Mouse (Mus musculus) stomach, embryonic 15.5 days (tissue): ENCODE results near the gene Atg14. TPM values are rescaled to one million over a fixed set of nuclear protein-coding genes. Genes with fewer than 3 reads are reported as not detected.

Experiments
- ATAC-seq: fragments of 200-750 bp; cut with Nextera tagmentation; 2 replicates; pipeline ENCODE4 v1.8.0; 2017; ENCODE audit warnings: low read depth, moderate number of reproducible peaks, moderate TSS enrichment; ENCODE audit not compliant: insufficient read depth, low FRiP score
- H3K27ac ChIP-seq: fragments of 300-500 bp; sonication (generic); 2 replicates; pipeline ENCODE4 v1.5.1; 2015; ENCODE audit warnings: mild to moderate bottlenecking, inconsistent platforms
- H3K27me3 ChIP-seq: fragments of 300-500 bp; sonication (generic); replicated peaks from 2 replicates; pipeline ENCODE4 v1.6.1; 2015; ENCODE audit warnings: inconsistent platforms
- H3K36me3 ChIP-seq: fragments of 300-500 bp; sonication (generic); 2 replicates; pipeline ENCODE4 v1.6.1; 2015; ENCODE audit warnings: inconsistent platforms
- H3K4me1 ChIP-seq: fragments of 300-500 bp; sonication (generic); 2 replicates; pipeline ENCODE4 v1.6.1; 2015; ENCODE audit warnings: inconsistent platforms
- H3K4me2 ChIP-seq: fragments of 300-500 bp; sonication (generic); 2 replicates; pipeline ENCODE4 v1.6.1; 2015; ENCODE audit warnings: mild to moderate bottlenecking, inconsistent platforms
- H3K4me3 ChIP-seq: fragments of 300-500 bp; sonication (generic); replicated peaks from 2 replicates; pipeline ENCODE4 v1.5.1; 2015; ENCODE audit warnings: inconsistent platforms
- H3K9ac ChIP-seq: fragments of 300-500 bp; sonication (generic); 2 replicates; pipeline ENCODE4 v1.6.1; 2015; ENCODE audit warnings: inconsistent platforms
- H3K9me3 ChIP-seq: fragments of 300-500 bp; sonication (generic); 2 replicates; pipeline ENCODE4 v1.6.1; 2016; ENCODE audit warnings: inconsistent platforms
- WGBS: fragments of 180-500 bp; shearing (Covaris S2); methylation state at CpG from one replicate; pipeline ENCODE4 v1.1.7; 2015; 5-methylcytosine and 5-hydroxymethylcytosine counted together
- polyA plus RNA-seq: library from polyadenylated mRNA; unstranded; fragments of >200 nt; fragmentation: Nextera tagmentation; extraction: Ambion mirVana; gene quantifications from 2 replicates; pipeline ENCODE4 v1.2.1, GENCODE M21; 2015

Gene Atg14
- polyA plus RNA-seq, 1 experiment from 2014 or later: 11.9 TPM

GRCm38 (mm10) chr14:47574721-47575120 is 4.3 kb upstream of the Atg14 start:
- H3K36me3 ChIP-seq: no peaks in the 10 kb centered on the region
- no peak overlapping the region for H3K4me3 ChIP-seq
- H3K27me3 ChIP-seq: no peaks in the 10 kb centered on the region
- H3K4me1 ChIP-seq: no peaks in the 10 kb centered on the region
- no peak for ATAC-seq
- 71% methylated on average over 11 of the region's 11 CpGs for WGBS
- H3K9ac ChIP-seq: no peak overlapping the region
- no peak overlapping the region for H3K4me2 ChIP-seq
- no peaks in the 10 kb centered on the region for H3K9me3 ChIP-seq
- no peak overlapping the region for H3K27ac ChIP-seq

- H3K9me3 ChIP-seq: no peaks in the 10 kb centered on the region
- H3K9ac ChIP-seq: no peak overlapping the region
- no peaks in the 10 kb centered on the region for H3K27me3 ChIP-seq
- no peak for ATAC-seq
- no peaks in the 10 kb centered on the region for H3K36me3 ChIP-seq
- H3K4me3 ChIP-seq: no peak overlapping the region
- no peaks in the 10 kb centered on the region for H3K4me1 ChIP-seq
- WGBS: 69% methylated on average over 4 of the region's 4 CpGs
- no peak overlapping the region for H3K4me2 ChIP-seq
- no peak overlapping the region for H3K27ac ChIP-seq
These were observed 2.3 kb upstream of the Atg14 start for GRCm38 (mm10) chr14:47572707-47573106.

- Histone ChIP-seq H3K27ac (peak overlapping the region; percentile 26; the same call in 1 of the 2 replicates), H3K36me3 (no peaks in the 10 kb centered on the region), H3K27me3 (no peaks in the 10 kb centered on the region), H3K4me2 (peak overlapping the region; percentile 89), H3K4me1 (no peaks in the 10 kb centered on the region), H3K9me3 (no peaks in the 10 kb centered on the region), H3K9ac (peak overlapping the region; percentile 82), H3K4me3 (peak overlapping the region; percentile 92)
- under 1% methylated on average over 46 of the region's 46 CpGs for WGBS
- ATAC-seq: peak; percentile 99
These were observed 2.3 kb downstream of the Atg14 start for GRCm38 (mm10) chr14:47567962-47568652.

DNA sequence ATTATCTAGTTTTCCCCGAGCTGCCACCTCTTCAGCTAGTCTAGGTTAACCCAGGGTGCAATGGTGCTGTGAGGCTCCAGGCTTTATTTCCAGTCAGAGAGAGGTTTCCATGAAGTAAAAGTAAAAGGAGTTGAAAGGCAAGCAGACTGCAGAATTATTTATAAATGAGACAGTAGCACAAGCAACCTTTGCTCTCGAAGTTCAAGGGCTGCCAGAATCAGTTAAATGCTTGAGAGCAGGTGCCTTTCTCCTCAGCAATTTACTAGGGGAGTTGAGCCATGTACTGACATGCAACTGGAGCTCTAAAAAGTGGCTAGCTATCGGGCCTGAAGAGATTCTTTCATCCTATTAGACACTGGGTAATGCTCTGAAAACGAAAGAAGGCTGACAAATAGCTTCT is 7.3 kb downstream of the Atg14 start:
- 84% methylated on average over 4 of the region's 4 CpGs for WGBS

DNA sequence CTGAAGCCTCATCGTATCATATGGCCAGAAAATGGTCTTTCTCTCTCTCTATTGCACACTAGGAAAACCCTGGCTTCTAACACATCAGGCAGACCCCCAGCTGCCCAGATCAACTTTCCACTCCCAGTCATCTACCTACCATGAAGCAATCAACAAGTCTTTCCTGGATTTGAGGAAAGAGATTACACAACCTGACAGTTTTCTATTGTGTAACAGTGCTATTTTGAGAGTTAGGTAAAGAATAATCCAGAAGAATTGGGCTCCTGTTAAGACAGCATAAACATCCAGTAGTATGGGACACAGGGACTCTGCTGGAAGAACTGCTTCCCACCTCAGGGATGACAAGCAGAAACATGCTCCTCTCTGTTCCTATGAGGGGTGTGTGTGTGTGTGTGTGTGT is 7.9 kb downstream of the Atg14 start:
- 93% methylated on average over 1 of the region's 1 CpGs for WGBS
- Histone ChIP-seq H3K27me3 (no peaks in the 10 kb centered on the region), H3K27ac (no peak overlapping the region), H3K36me3 (no peaks in the 10 kb centered on the region), H3K9ac (no peak overlapping the region), H3K4me2 (no peak overlapping the region), H3K4me3 (no peak overlapping the region), H3K4me1 (no peaks in the 10 kb centered on the region), H3K9me3 (no peaks in the 10 kb centered on the region)
- ATAC-seq: no peak

More for the DNA sequence above, 7.3 kb downstream of the Atg14 start:
- ATAC-seq: no peak
- H3K27me3 ChIP-seq: no peaks in the 10 kb centered on the region
- H3K4me1 ChIP-seq: no peaks in the 10 kb centered on the region
- H3K9ac ChIP-seq: no peak overlapping the region
- H3K4me3 ChIP-seq: no peak overlapping the region
- no peak overlapping the region for H3K27ac ChIP-seq
- no peaks in the 10 kb centered on the region for H3K36me3 ChIP-seq
- no peak overlapping the region for H3K4me2 ChIP-seq
- H3K9me3 ChIP-seq: no peaks in the 10 kb centered on the region

DNA sequence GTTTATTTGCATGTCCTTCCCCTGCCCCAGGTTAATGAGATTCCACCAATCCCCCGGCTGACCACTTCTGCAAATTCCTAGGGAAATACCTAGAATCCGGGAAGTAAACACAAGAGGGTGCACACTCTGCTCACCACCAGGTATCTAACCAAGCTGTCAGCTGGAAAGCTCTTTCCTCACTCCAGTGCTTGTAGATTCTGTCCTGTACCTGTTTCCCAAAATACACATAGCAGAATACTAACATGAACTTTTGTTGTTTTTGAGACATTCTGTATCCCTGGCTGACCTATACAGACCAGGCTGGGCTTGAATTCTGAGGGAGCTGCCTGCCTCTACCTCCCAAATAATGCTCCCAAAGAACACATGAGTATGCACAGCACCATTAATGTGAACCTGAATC is 9.7 kb downstream of the Atg14 start:
- H3K36me3 ChIP-seq: no peaks in the 10 kb centered on the region
- no peak overlapping the region for H3K27ac ChIP-seq
- no peak overlapping the region for H3K9ac ChIP-seq
- no peaks in the 10 kb centered on the region for H3K4me1 ChIP-seq
- ATAC-seq: no peak
- no peaks in the 10 kb centered on the region for H3K9me3 ChIP-seq
- H3K4me3 ChIP-seq: no peak overlapping the region
- H3K27me3 ChIP-seq: no peaks in the 10 kb centered on the region
- 64% methylated on average over 2 of the region's 2 CpGs for WGBS
- no peak overlapping the region for H3K4me2 ChIP-seq

DNA sequence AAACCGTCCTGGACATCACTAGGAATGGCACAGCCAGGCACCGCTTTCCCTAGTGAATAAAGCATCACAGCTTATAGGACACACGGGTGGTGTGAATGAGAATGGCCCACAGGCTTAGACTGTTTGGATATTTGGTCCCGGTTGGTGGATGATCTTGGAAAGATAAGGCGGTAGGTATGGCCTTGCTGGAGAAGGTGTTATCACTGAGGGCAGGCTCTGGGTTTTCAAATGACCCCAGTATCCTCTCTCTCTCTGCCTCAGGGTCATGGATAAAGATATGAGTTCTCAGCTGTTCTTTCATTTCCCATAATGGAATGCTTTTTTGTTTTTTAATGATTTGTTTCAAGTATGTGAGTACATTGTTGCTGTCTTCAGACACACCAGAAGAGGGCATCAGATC is 15.2 kb downstream of the Atg14 start:
- H3K4me3 ChIP-seq: no peak overlapping the region
- H3K4me1 ChIP-seq: no peaks in the 10 kb centered on the region
- H3K4me2 ChIP-seq: no peak overlapping the region
- no peak overlapping the region for H3K27ac ChIP-seq
- no peak overlapping the region for H3K9ac ChIP-seq
- 93% methylated on average over 5 of the region's 5 CpGs for WGBS
- no peaks in the 10 kb centered on the region for H3K27me3 ChIP-seq
- 0 out of 2 replicates have a peak, but pooled peaks cover 2% of the 10 kb centered on the region for H3K36me3 ChIP-seq
- H3K9me3 ChIP-seq: no peaks in the 10 kb centered on the region
- ATAC-seq: no peak

- Histone ChIP-seq H3K9me3 (no peaks in the 10 kb centered on the region), H3K36me3 (0 out of 2 replicates have a peak, but pooled peaks cover 2% of the 10 kb centered on the region), H3K4me1 (no peaks in the 10 kb centered on the region), H3K4me3 (no peak overlapping the region), H3K27me3 (no peaks in the 10 kb centered on the region), H3K27ac (no peak overlapping the region), H3K4me2 (no peak overlapping the region), H3K9ac (no peak overlapping the region)
- WGBS: 83% methylated on average over 4 of the region's 4 CpGs
- ATAC-seq: no peak
These were observed 16.2 kb downstream of the Atg14 start for GRCm38 (mm10) chr14:47554236-47554635.

GRCm38 (mm10) chr14:47553380-47553779 is 17.1 kb downstream of the Atg14 start:
- WGBS: 93% methylated on average over 2 of the region's 2 CpGs
- Histone ChIP-seq H3K9me3 (no peaks in the 10 kb centered on the region), H3K36me3 (peaks cover 10% of the 10 kb centered on the region), H3K9ac (no peak overlapping the region), H3K4me3 (no peak overlapping the region), H3K4me2 (no peak overlapping the region), H3K27ac (no peak overlapping the region), H3K4me1 (no peaks in the 10 kb centered on the region), H3K27me3 (no peaks in the 10 kb centered on the region)
- no peak for ATAC-seq

- Histone ChIP-seq H3K9me3 (no peaks in the 10 kb centered on the region), H3K27me3 (no peaks in the 10 kb centered on the region), H3K27ac (no peak overlapping the region), H3K4me1 (no peaks in the 10 kb centered on the region), H3K4me3 (no peak overlapping the region), H3K4me2 (no peak overlapping the region), H3K9ac (no peak overlapping the region), H3K36me3 (peaks cover 26% of the 10 kb centered on the region)
- 91% methylated on average over 6 of the region's 6 CpGs for WGBS
- no peak for ATAC-seq
These were observed 18.8 kb downstream of the Atg14 start for GRCm38 (mm10) chr14:47551668-47552067.

DNA sequence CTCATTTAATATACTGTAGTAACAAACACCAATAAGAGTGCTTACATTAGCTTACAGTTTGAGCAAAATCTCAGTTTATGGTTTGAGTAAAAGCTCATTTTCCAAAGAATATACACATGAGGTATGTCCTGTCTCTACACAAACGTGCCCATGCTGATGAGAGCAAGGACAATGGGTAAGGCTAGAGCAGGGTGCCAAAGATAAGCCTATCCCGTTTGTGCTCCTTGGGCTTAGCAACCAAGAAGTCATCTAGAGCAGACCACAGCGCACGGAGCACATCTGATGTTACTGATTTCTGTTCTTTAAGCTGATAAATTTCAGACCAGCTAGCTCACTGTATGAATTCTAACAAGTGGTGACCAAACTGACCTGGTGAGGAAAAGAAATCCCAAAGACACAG is 25.6 kb downstream of the Atg14 start:
- Histone ChIP-seq H3K9me3 (no peaks in the 10 kb centered on the region), H3K4me1 (no peaks in the 10 kb centered on the region), H3K4me2 (no peak overlapping the region), H3K27me3 (no peaks in the 10 kb centered on the region), H3K9ac (no peak overlapping the region), H3K36me3 (peaks cover 47% of the 10 kb centered on the region), H3K27ac (no peak overlapping the region), H3K4me3 (no peak overlapping the region)
- no peak for ATAC-seq
- 85% methylated on average over 4 of the region's 4 CpGs for WGBS

DNA sequence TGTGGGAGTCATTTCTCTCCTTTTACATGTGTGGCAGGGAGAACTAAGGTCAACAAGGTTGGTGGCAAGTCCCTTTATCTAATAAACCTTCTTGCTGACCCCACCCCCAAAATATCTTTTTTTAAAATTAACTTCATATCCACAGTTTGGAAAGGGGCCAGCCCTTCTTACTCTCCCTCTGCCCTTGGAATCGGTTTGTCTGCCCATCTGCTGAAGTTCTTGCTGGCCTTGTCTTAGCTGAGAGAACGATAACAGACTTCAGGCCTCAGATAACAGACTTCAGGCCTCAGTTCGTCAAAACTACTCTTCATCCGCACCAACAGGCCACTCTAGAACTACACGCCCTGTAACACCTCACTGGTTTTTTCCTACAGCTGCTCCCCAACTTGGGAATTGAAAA is 26.2 kb downstream of the Atg14 start:
- peaks cover 47% of the 10 kb centered on the region for H3K36me3 ChIP-seq
- H3K4me3 ChIP-seq: no peak overlapping the region
- no peak overlapping the region for H3K9ac ChIP-seq
- 88% methylated on average over 5 of the region's 5 CpGs for WGBS
- H3K9me3 ChIP-seq: no peaks in the 10 kb centered on the region
- ATAC-seq: no peak
- H3K4me2 ChIP-seq: no peak overlapping the region
- no peaks in the 10 kb centered on the region for H3K4me1 ChIP-seq
- no peaks in the 10 kb centered on the region for H3K27me3 ChIP-seq
- H3K27ac ChIP-seq: no peak overlapping the region

DNA sequence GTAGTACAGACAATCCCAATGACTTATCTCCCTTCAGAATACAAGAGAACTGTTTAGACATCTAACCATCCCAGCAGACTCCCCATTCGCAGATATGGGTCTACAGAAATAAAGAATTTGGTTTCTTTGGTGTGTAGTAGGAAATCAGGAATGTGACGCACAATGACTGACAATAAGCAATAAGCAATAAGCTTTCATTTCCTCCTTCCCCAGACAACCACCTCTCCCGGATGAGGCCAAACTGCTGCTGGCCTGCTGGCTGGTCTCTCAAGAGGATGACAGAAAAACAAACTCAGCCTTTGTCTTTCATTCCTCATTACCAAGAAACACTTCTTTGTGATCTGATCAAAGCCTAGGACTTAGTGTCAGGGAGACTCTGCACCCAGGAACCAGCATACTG is 28.2 kb downstream of the Atg14 start:
- no peaks in the 10 kb centered on the region for H3K27me3 ChIP-seq
- WGBS: 87% methylated on average over 3 of the region's 3 CpGs
- peaks cover 28% of the 10 kb centered on the region for H3K36me3 ChIP-seq
- H3K27ac ChIP-seq: no peak overlapping the region
- no peak overlapping the region for H3K4me3 ChIP-seq
- no peak overlapping the region for H3K9ac ChIP-seq
- H3K9me3 ChIP-seq: no peaks in the 10 kb centered on the region
- no peak overlapping the region for H3K4me2 ChIP-seq
- no peaks in the 10 kb centered on the region for H3K4me1 ChIP-seq
- ATAC-seq: no peak
